Mouse (Mus musculus) CD8-positive naive resting alpha-beta T cell, adult 2 months (primary cell): ENCODE data around the gene Pou6f1.
"Not testable (repeated sequence)": the region's sequence is repeated elsewhere in the genome, so short reads cannot be mapped to it uniquely, and the experiment has no call there.

Source experiments
- DNase-seq, 2 experiments: peaks; one replicate each; pipeline ENCODE4 v3.0.0; 2022; ENCODE audit warnings: low read depth in 2 of 2, low spot score in 2 of 2

The Pou6f1 gene

GRCm38 (mm10) chr15:100621671-100622070 lies 21.9 kb upstream of the Pou6f1 start:
- not testable (repeated sequence) for DNase-seq

DNA sequence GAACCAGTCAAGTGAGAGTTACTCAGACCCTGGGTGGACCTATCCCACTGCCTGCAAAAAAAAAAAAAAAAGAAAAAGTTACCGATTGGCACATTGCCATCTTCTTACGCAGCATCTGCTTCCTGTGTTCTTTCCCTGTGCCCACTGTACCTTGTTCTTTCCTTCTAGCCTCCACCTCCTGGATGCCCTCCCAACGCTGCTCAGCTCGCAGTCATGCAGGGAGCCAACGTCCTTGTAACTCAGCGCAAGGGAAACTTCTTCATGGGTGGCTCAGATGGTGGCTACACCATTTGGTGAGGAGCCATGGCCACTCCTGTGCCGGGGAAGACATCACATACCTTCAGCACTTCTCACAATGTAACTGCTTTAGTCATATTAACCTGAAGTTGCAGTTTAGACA lies 19.4 kb upstream of the Pou6f1 start:
- no peak for DNase-seq

- no peak for DNase-seq
Observed at GRCm38 (mm10) chr15:100616221-100616620, 16.4 kb upstream of the Pou6f1 start.

DNA sequence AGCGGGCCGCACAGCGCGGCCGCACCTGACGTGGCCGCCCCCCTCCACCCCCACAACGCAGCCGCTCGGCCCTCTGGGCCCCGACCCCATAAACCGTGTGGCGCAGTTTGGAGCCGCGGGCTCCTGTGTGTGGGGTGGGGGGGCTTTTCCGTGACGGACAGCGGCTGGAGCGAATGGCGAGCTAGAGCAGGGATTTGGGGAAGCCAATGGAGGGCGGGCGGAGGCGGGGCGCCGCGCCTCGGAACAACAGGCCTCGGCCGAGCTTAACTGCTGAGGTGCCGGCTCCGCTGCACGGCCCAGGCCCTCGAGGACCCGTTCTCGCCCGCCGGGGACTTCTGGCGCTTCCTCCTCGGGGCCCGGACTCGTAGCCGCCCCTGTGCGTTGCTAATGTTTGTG lies 16.0 kb upstream of the Pou6f1 start:
- peak; percentile 66 to 72 for DNase-seq

DNA sequence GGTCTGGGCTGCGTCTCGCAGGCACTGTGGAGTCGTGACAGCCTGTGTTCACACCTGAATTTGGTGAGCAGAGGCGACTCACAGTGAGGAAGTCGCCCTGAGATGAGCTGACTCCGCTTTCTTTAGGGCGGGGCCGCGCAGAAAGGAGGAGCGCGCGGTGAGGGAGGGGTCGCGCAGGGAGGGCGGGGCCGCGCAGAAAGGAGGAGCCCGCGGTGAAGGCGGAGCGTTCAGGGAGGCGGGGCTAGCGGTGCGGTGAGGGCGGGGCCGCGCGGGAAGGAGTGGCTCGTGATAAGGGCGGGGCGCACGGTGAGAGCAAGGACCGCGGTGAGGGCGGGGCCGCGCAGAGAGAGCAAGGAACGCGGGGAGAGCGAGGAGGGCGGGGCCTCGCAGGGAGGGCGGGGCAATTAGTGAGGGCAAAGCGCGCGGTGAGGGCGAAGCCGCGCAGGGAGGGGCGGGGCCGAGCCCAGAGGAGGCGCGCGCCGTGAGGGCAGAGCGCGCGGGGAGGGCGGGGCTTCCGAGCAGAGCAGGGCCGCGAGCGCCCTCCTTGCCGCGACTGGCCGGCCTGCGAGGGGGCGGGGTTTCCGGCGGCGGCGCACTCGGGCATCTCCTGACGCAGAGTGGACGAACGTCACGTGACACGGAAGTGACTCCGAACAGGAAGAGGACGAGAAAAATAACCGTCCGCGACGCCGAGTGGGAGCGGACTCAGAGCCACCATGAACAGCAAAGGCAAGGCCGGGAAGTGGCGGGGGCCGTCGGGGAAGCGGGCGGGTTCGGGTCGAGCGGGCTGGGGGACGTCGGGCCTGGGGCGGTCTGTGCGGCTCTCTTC lies 15.4 kb upstream of the Pou6f1 start, which contains the start of gene Dazap2:
Gene Dazap2 (plus strand): TSS at position 354 of the 829 bp plus-strand sequence.
- DNase-seq: peak; percentile 98

DNA sequence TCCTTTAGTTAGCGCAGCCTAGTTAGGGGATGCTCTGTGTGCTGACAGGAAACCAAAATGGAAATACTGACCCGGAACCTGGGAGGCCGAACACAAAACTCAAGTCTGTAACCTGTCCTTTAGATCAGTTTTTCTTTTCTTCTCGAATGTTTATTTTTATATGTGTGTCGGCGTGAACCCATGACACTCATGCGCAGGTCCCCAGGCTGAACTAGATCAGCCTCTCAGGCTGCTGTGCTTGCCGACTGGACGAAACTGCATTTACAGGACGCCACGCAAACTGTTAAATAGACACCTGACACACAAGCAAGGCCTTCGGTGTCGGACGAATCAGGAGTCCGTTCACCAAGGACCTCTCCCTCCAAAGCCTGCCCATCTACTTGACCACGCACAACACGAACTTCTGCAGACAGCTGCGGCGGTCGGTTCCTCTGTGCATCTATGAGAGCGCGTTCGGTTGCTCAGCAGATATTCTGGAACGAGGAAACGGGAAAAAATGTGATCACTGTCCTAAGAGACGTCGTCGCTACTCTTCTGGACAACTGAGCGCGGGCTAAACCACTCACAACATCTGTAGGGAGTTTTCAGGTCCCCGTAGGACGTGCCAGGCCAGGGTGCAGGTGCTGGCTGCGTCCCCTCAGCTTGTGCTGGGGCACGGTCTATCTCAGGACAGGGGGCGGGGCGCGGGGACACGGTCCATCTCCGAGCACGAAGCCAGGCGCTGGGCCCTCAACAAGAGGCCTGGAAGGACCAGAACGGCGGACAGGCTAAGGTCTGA lies 14.6 kb upstream of the Pou6f1 start:
- no peak for DNase-seq

GRCm38 (mm10) chr15:100613584-100613983 lies 13.8 kb upstream of the Pou6f1 start:
- peak; percentile 64 for DNase-seq

DNA sequence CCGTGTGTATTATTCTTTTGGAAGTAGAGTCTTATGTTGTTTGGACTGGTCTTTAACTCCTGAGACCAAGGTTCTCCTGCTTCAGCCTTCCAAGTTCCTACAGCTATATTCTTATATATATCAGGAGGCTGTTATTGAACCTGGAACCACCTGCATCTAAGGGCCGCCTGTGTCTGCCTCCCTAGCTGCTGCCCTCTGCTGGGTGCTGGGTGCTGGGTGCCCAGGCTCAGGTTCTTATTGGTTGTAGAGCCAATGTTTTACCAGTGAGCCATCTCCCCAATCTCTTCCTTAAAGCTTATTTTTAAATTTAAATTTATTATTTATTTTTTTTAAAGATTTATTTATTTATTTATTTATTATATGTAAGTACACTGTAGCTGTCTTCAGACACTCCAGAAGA lies 12.6 kb upstream of the Pou6f1 start:
- peak in 1 of 2 experiments; percentile 44 for DNase-seq

DNA sequence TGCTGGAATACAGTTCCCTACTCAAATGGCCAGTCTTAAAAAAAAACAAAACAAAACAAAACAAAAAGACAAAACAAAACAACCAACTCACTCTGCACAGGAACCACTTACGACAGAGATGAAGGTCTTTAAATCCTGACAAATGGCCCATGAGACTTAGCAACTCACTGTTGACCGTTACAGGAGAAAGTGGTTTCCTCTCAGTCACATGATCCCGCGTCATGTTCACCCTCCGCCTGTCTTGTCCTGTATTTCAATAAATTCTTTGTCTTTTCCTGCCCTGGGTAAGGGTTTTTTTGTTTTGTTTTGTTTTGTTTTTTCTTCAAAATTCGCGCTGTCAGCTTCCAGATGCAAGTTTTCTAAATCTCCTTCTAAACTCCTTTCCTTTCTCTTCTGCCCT lies 12.2 kb upstream of the Pou6f1 start:
- DNase-seq: no peak

DNA sequence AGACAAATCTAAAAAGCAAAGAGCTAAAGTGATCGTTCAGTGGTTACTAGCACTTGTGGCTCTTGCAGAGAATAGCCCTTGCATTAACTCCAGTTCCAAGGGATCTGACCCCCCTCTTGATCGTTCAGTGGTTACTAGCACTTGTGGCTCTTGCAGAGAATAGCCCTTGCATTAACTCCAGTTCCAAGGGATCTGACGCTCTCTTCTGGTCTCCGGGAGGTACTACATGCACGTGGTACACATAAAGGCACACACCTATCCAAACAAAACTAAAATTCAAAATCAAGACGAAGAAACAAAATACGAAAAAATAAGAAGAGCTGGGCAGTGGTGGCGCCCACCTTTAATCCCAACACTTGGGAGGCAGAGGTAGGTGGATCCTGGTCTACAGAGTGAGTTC lies 6.9 kb upstream of the Pou6f1 start:
- not testable (repeated sequence) for DNase-seq

DNA sequence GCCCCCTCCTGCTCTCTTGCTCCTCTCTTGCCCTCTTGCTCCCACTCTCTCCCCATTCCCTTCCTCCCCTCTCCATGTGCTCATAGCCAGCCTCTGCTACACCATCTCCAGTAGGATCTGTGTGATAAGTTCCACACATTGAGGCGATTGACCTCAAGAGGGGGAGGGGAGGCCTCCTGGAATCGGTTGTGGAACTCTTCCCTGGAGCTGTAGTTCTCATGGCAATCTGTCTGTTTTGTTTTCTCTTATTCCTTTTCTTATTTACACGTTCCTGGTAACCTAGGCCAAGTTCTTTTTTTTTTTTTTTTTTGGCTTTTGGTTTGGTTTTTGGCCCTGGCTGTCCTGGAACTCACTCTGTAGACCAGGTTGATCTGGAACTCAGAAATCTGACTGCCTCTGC lies 1.9 kb upstream of the Pou6f1 start:
- DNase-seq: no peak

DNA sequence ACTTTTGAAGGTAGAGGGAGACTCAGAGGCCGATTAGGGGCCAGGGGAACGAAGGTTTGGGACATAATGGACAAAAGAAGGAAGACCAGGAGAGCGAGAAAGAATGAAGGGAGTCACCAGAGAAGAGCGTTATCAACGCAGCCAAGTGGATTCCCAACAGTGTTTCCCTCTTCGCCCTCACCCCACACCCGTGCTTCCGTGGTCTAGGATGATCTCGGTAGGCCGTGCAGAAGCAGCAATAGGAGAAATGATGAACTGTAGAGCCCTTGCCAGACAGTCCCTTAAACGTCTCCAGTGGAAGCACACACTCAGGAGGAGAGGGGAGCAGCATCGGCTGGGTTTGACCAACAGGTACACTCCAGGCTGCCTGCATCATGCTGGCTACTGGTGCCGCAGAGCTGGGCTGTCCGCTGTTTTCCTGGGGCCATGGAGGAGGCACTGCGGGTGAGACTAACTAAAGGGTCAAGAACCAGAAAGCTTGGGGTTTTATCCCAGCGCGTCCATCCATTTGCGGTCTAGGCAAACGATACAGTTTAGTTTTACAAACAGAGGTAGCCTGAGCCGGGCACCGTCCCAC lies 1.0 kb upstream of the Pou6f1 start:
- no peak for DNase-seq

- DNase-seq: peak; percentile 52 to 73
Observed at GRCm38 (mm10) chr15:100600047-100600695, 387 bp upstream of the Pou6f1 start.

- peak in 1 of 2 experiments; percentile 35 for DNase-seq
Observed at GRCm38 (mm10) chr15:100598883-100599275, 905 bp downstream of the Pou6f1 start.

GRCm38 (mm10) chr15:100598287-100598882 lies 1.4 kb downstream of the Pou6f1 start:
- DNase-seq: peak in 1 of 2 experiments; percentile 49

GRCm38 (mm10) chr15:100592817-100593216 lies 7.0 kb downstream of the Pou6f1 start:
- DNase-seq: no peak

DNA sequence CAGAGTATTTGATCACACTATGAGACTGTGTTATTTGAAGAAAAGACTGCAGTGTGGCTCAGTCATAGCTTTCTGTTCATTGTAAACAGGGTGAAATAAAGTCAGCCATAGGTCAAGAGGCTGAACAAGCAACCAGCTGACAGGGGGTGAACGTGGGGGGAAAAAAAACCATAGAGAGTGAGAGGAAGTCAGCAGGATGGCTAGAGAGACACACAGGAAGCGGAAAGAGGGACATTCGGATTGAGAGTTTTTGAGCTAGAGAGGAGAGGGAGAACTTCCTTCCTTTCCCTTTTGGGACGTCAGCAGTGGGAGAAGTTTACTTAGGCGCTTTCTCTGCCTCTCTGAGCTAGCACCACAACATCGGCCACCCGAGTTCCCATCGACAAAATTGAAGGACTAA lies 9.3 kb downstream of the Pou6f1 start:
- DNase-seq: no peak

- DNase-seq: no peak
Observed at GRCm38 (mm10) chr15:100588297-100588696, 11.5 kb downstream of the Pou6f1 start.

GRCm38 (mm10) chr15:100587166-100587565 lies 12.6 kb downstream of the Pou6f1 start:
- DNase-seq: no peak

DNA sequence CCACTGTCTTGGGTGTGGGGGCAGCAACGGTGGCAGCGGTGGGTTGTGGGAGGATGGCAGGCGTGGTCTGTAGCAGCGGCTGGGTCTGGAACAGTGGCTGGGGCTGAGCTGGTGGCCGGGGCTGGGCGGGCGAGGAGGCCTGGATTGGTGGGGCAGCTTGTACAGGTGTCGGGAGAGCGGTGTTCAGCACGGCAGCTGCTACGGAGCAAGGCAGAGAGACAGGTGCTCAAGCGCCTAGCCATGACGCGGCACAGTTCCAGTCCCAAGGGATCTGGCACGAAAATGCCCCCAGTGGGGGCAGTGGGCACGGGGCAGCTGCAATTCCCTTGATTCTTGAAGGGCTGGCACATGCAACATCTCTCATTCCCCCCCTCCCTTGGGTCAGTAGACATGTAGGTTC lies 13.9 kb downstream of the Pou6f1 start:
- DNase-seq: no peak

- DNase-seq: no peak
Observed at GRCm38 (mm10) chr15:100580108-100580507, 19.7 kb downstream of the Pou6f1 start.
